Mouse (Mus musculus) erythroblast, embryonic 14.5 days (primary cell): ENCODE data around the gene Prss50. TPM values are rescaled to one million over a fixed set of nuclear protein-coding genes. Genes with fewer than 3 reads are reported as not detected.

Experiments used
- H3K27me3 ChIP-seq: 2 replicates; pipeline ENCODE4 v1.6.1; 2012; ENCODE audit warnings: inconsistent platforms; ENCODE audit not compliant: control insufficient read depth
- H3K36me3 ChIP-seq: 2 replicates; pipeline ENCODE4 v1.6.1; 2012; ENCODE audit warnings: mild to moderate bottlenecking, inconsistent platforms; ENCODE audit not compliant: control insufficient read depth
- H3K4me1 ChIP-seq: 2 replicates; pipeline ENCODE4 v1.6.1; 2012; ENCODE audit warnings: inconsistent platforms; ENCODE audit not compliant: control insufficient read depth
- H3K4me3 ChIP-seq: replicated peaks from 2 replicates; pipeline ENCODE3; 2012; ENCODE audit warnings: moderate library complexity, mild to moderate bottlenecking, inconsistent platforms
- H3K9me3 ChIP-seq: 2 replicates; pipeline ENCODE4 v1.6.1; 2012; ENCODE audit warnings: low read length, inconsistent platforms, mixed read lengths; ENCODE audit not compliant: control insufficient read depth
- GATA1 ChIP-seq: IDR thresholded peaks from 2 replicates; pipeline ENCODE4 v1.6.1; 2012; ENCODE audit warnings: low read length, inconsistent platforms, mixed read lengths
- TAL1 ChIP-seq: IDR thresholded peaks from 3 replicates; pipeline ENCODE4 v1.6.1; 2012; ENCODE audit warnings: low read length, inconsistent platforms, mixed read lengths
- polyA plus RNA-seq: library from polyadenylated mRNA; stranded (reverse); fragments of >175 nt; gene quantifications from 2 replicates; pipeline ENCODE4 v1.2.3, GENCODE M21; 2012

Gene Prss50
- polyA plus RNA-seq, 1 experiment, result 0.87 TPM

GRCm38 (mm10) chr9:110880772-110881171, 23.0 kb downstream of the Prss50 start:
- Histone ChIP-seq H3K27me3 (peaks cover 30% of the 10 kb centered on the region), H3K9me3 (no peaks in the 10 kb centered on the region), H3K4me1 (peaks cover 2% of the 10 kb centered on the region; the same call in 1 of the 2 replicates), H3K36me3 (no peaks in the 10 kb centered on the region; the same call in 1 of the 2 replicates), H3K4me3 (peak overlapping the region; percentile 53)
- TF ChIP-seq GATA1 (no peak), TAL1 (no peak)

- Histone ChIP-seq H3K27me3 (peaks cover 30% of the 10 kb centered on the region), H3K36me3 (no peaks in the 10 kb centered on the region; the same call in 1 of the 2 replicates), H3K4me3 (no peak overlapping the region), H3K4me1 (peaks cover 2% of the 10 kb centered on the region; the same call in 1 of the 2 replicates), H3K9me3 (no peaks in the 10 kb centered on the region)
- no peak for TF ChIP-seq GATA1
Measured at GRCm38 (mm10) chr9:110881953-110882352, 24.2 kb downstream of the Prss50 start.

- peaks cover 5% of the 10 kb centered on the region; the same call in 1 of the 2 replicates for H3K36me3 ChIP-seq
- TF ChIP-seq GATA1 (no peak), TAL1 (no peak)
Measured at GRCm38 (mm10) chr9:110887388-110888303, 29.9 kb downstream of the Prss50 start.

GRCm38 (mm10) chr9:110888935-110889334, 31.2 kb downstream of the Prss50 start:
- Histone ChIP-seq H3K9me3 (no peaks in the 10 kb centered on the region), H3K4me1 (peaks cover 2% of the 10 kb centered on the region; the same call in 1 of the 2 replicates), H3K36me3 (peaks cover 5% of the 10 kb centered on the region; the same call in 1 of the 2 replicates), H3K27me3 (no peaks in the 10 kb centered on the region), H3K4me3 (no peak overlapping the region)
- TF ChIP-seq GATA1, result no peak
- no peak for TF ChIP-seq TAL1

More at GRCm38 (mm10) chr9:110887388-110888303, 29.9 kb downstream of the Prss50 start:
- Histone ChIP-seq H3K4me3 (no peak overlapping the region), H3K4me1 (peaks cover 2% of the 10 kb centered on the region; the same call in 1 of the 2 replicates), H3K27me3 (no peaks in the 10 kb centered on the region), H3K9me3 (no peaks in the 10 kb centered on the region)

GRCm38 (mm10) chr9:110890026-110890783, 32.4 kb downstream of the Prss50 start:
- H3K4me3 ChIP-seq, result no peak overlapping the region
- H3K4me1 ChIP-seq, result peaks cover 2% of the 10 kb centered on the region; the same call in 1 of the 2 replicates
- H3K27me3 ChIP-seq, result no peaks in the 10 kb centered on the region
- TF ChIP-seq GATA1 (no peak), TAL1 (no peak)
- H3K9me3 ChIP-seq, result no peaks in the 10 kb centered on the region
- peaks cover 5% of the 10 kb centered on the region; the same call in 1 of the 2 replicates for H3K36me3 ChIP-seq

GRCm38 (mm10) chr9:110891077-110891828, 33.5 kb downstream of the Prss50 start:
- no peaks in the 10 kb centered on the region for H3K9me3 ChIP-seq
- TF ChIP-seq TAL1 (no peak), GATA1 (no peak)
- no peak overlapping the region for H3K4me3 ChIP-seq
- H3K36me3 ChIP-seq, result peaks cover 5% of the 10 kb centered on the region; the same call in 1 of the 2 replicates
- H3K4me1 ChIP-seq, result peaks cover 2% of the 10 kb centered on the region; the same call in 1 of the 2 replicates
- H3K27me3 ChIP-seq, result no peaks in the 10 kb centered on the region

GRCm38 (mm10) chr9:110892552-110892951, 34.8 kb downstream of the Prss50 start:
- Histone ChIP-seq H3K27me3 (no peaks in the 10 kb centered on the region), H3K36me3 (peaks cover 5% of the 10 kb centered on the region; the same call in 1 of the 2 replicates), H3K9me3 (no peaks in the 10 kb centered on the region), H3K4me1 (peaks cover 2% of the 10 kb centered on the region; the same call in 1 of the 2 replicates), H3K4me3 (no peak overlapping the region)
- TF ChIP-seq TAL1 (no peak), GATA1 (no peak)

- Histone ChIP-seq H3K36me3 (peaks cover 7% of the 10 kb centered on the region; the same call in 1 of the 2 replicates), H3K27me3 (no peaks in the 10 kb centered on the region), H3K4me3 (no peak overlapping the region), H3K9me3 (no peaks in the 10 kb centered on the region), H3K4me1 (peaks cover 2% of the 10 kb centered on the region; the same call in 1 of the 2 replicates)
- TF ChIP-seq TAL1 (no peak), GATA1 (no peak)
Measured at GRCm38 (mm10) chr9:110893429-110893828, 35.7 kb downstream of the Prss50 start.

- peaks cover 4% of the 10 kb centered on the region; the same call in 1 of the 2 replicates for H3K36me3 ChIP-seq
Measured at GRCm38 (mm10) chr9:110895507-110895906, 37.7 kb downstream of the Prss50 start.

More at GRCm38 (mm10) chr9:110895507-110895906, 37.7 kb downstream of the Prss50 start:
- TF ChIP-seq TAL1, result no peak
- no peak for TF ChIP-seq GATA1
- Histone ChIP-seq H3K4me1 (no peaks in the 10 kb centered on the region; the same call in 1 of the 2 replicates), H3K27me3 (no peaks in the 10 kb centered on the region), H3K4me3 (no peak overlapping the region), H3K9me3 (no peaks in the 10 kb centered on the region)
